Mouse (Mus musculus) spleen, adult 2 months (tissue): Measurements from ENCODE around the gene Dis3.

Experiments
- CTCF ChIP-seq: fragments of 200-500 bp; IDR thresholded peaks from 2 replicates; pipeline ENCODE4 v1.5.1; 2011; ENCODE audit warnings: mild to moderate bottlenecking, inconsistent platforms; ENCODE audit not compliant: insufficient read depth, insufficient read length, insufficient replicate concordance; ENCODE audit errors: extremely low read depth
- POLR2A ChIP-seq: fragments of 200-500 bp; IDR thresholded peaks from 2 replicates; pipeline ENCODE4 v1.6.1; 2011; ENCODE audit warnings: low read depth, low read length, inconsistent platforms

DNA sequence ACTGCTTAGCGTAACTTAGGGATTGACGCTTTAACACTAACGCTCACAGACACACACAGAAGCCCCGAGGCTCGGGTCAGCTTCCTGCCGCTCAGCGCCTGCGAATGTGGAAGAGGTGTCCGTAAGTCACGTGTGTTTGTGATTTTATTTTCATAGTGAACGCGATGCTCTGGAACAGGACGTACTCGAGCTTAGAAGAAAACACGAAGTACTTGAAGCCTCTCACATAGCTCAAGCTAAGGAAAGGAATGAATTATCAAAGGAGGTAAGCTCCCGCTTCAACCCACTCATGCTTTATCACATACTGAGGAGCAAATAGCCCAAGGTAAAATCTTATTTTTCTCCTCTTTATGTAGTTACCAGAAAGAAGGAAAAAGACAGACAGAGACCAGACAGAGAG, 36.7 kb upstream of the Dis3 start:
- TF ChIP-seq CTCF, result no peak
- no peak for TF ChIP-seq POLR2A
